In genomic region chr1:105759422-105760165, GRCm38 (mm10) we compare ENCODE assay signal across 25 mouse cellular contexts. TPM values are rescaled to one million over a fixed set of nuclear protein-coding genes. Genes with fewer than 3 reads are reported as not detected.
A peak's percentile ranks its signal among the peaks of the same experiment; 100 is the strongest.
DNase-seq lines count a peak whose midpoint lies in the region; ATAC-seq and TF ChIP-seq lines count a peak whose summit lies in the region.
"Had no signal": no experiment of that assay in that cellular context is flagged by ENCODE, and none has a peak within 500 bp of the region (broad histone marks: within the 10 kb centered on the region; RNA-seq: fewer than 3 reads in every experiment).

No protein-coding gene starts in this region.

- TF ChIP-seq CTCF in stomach, postnatal 0 days (IDR thresholded peaks at IDR 0.05; ENCODE audit: low read depth), result no peak
- no peak for TF ChIP-seq CTCF in small intestine, adult 2 months (IDR thresholded peaks at IDR 0.05; ENCODE audit: extremely low read depth, insufficient read length, insufficient replicate concordance, low read depth, low read length)

- 0 out of 2 replicates have a peak, but pooled peaks cover 2% of the 10 kb centered on the region for H3K36me3 ChIP-seq in stomach, embryonic 16.5 days (ENCODE audit: control insufficient read depth, insufficient read depth, low read length)
- H3K36me3 ChIP-seq in stomach, postnatal 0 days (ENCODE audit: control insufficient read depth, insufficient read depth, low read length), result no peaks in the 10 kb centered on the region
- H3K36me3 ChIP-seq in intestine, embryonic 16.5 days (ENCODE audit: control insufficient read depth, insufficient read depth, low read length), result no peaks in the 10 kb centered on the region
- no peaks in the 10 kb centered on the region for H3K36me3 ChIP-seq in small intestine, adult 2 months (ENCODE audit: control insufficient read depth, insufficient read depth, low read length)
- H3K36me3 ChIP-seq: embryonic facial prominence, embryonic 13.5 days; embryonic facial prominence, embryonic 15.5 days; forebrain, embryonic 12.5 days had no signal

- H3K4me1 ChIP-seq in stomach, embryonic 16.5 days (ENCODE audit: control insufficient read depth, insufficient read depth, low read length), result no peaks in the 10 kb centered on the region
- no peaks in the 10 kb centered on the region for H3K4me1 ChIP-seq in stomach, postnatal 0 days (replicated peaks; ENCODE audit: control insufficient read depth, insufficient read depth)
- H3K4me1 ChIP-seq in intestine, embryonic 16.5 days (ENCODE audit: control insufficient read depth, insufficient read depth, low read length), result no peaks in the 10 kb centered on the region
- H3K4me1 ChIP-seq in small intestine, adult 2 months (ENCODE audit: control insufficient read depth, insufficient read depth, insufficient read length, low read length), result peaks cover 6% of the 10 kb centered on the region; the same call in 1 of the 2 replicates
- H3K4me1 ChIP-seq: embryonic facial prominence, embryonic 13.5 days; embryonic facial prominence, embryonic 15.5 days; forebrain, embryonic 10.5 days; forebrain, embryonic 12.5 days had no signal

- TF ChIP-seq EP300 in stomach, postnatal 0 days (optimal IDR thresholded peaks at IDR 0.05), result no peak

- 0 out of 2 replicates have a peak, but pooled peaks have one; percentile 37 for ATAC-seq in stomach, embryonic 16.5 days (ENCODE audit: insufficient read depth, low FRiP score)
- no peak for ATAC-seq in stomach, postnatal 0 days (ENCODE audit: low FRiP score, low TSS enrichment)
- ATAC-seq in intestine, embryonic 16.5 days, result peak; percentile 99
- no peak for ATAC-seq in granulocyte monocyte progenitor cell, adult 5-6 weeks (replicated peaks; ENCODE audit: poor library complexity, severe bottlenecking)
- ATAC-seq: forebrain, embryonic 14.5 days; forebrain, embryonic 16.5 days had no signal

- 57% methylated on average over 3 of the region's 3 CpGs for WGBS in stomach, embryonic 16.5 days
- 70% methylated on average over 3 of the region's 3 CpGs for WGBS in stomach, postnatal 0 days
- WGBS in intestine, embryonic 16.5 days, result 48% methylated on average over 3 of the region's 3 CpGs
- 24% methylated on average over 3 of the region's 3 CpGs for WGBS in small intestine, adult 2 months

- H3K4me3 ChIP-seq in stomach, embryonic 16.5 days (replicated peaks; ENCODE audit: low read length), result no peak overlapping the region
- no peak overlapping the region for H3K4me3 ChIP-seq in stomach, postnatal 0 days (ENCODE audit: low read depth, low read length)
- no peak overlapping the region for H3K4me3 ChIP-seq in intestine, embryonic 16.5 days (ENCODE audit: low read length)
- H3K4me3 ChIP-seq in small intestine, adult 2 months (ENCODE audit: low read depth, low read length), result no peak overlapping the region
- H3K4me3 ChIP-seq: embryonic facial prominence, embryonic 13.5 days; embryonic facial prominence, embryonic 15.5 days; erythroblast, embryonic 14.5 days; forebrain, embryonic 10.5 days; forebrain, embryonic 12.5 days had no signal

- no peak for TF ChIP-seq POLR2A in small intestine, adult 2 months (IDR thresholded peaks at IDR 0.05; ENCODE audit: low read depth, low read length)

- H3K9me3 ChIP-seq in stomach, embryonic 16.5 days (replicated peaks; ENCODE audit: control insufficient read depth, low read length), result 0 out of 2 replicates have a peak, but pooled peaks cover 7% of the 10 kb centered on the region
- H3K9me3 ChIP-seq in stomach, postnatal 0 days (ENCODE audit: control insufficient read depth, low read length), result no peaks in the 10 kb centered on the region
- no peaks in the 10 kb centered on the region for H3K9me3 ChIP-seq in intestine, embryonic 16.5 days (ENCODE audit: control insufficient read depth, low read length)
- H3K9me3 ChIP-seq: embryonic facial prominence, embryonic 15.5 days had no signal

- H3K27me3 ChIP-seq in stomach, embryonic 16.5 days (ENCODE audit: control insufficient read depth, insufficient read depth, low read length), result no peaks in the 10 kb centered on the region
- H3K27me3 ChIP-seq in stomach, postnatal 0 days (ENCODE audit: control insufficient read depth, insufficient read depth, low read length), result no peaks in the 10 kb centered on the region
- no peaks in the 10 kb centered on the region for H3K27me3 ChIP-seq in intestine, embryonic 16.5 days (replicated peaks; ENCODE audit: control insufficient read depth, insufficient read depth, low read length)
- no peaks in the 10 kb centered on the region for H3K27me3 ChIP-seq in small intestine, adult 2 months (ENCODE audit: control insufficient read depth, insufficient read depth, low read length)
- H3K27me3 ChIP-seq: embryonic facial prominence, embryonic 13.5 days; embryonic facial prominence, embryonic 15.5 days; forebrain, embryonic 12.5 days had no signal

- no peak overlapping the region for H3K4me2 ChIP-seq in stomach, embryonic 16.5 days (ENCODE audit: low read depth, low read length)
- H3K4me2 ChIP-seq in stomach, postnatal 0 days (replicated peaks; ENCODE audit: low read depth), result no peak overlapping the region
- H3K4me2 ChIP-seq in intestine, embryonic 16.5 days (ENCODE audit: low read depth, low read length), result no peak overlapping the region; the same call in 1 of the 2 replicates
- H3K4me2 ChIP-seq: embryonic facial prominence, embryonic 13.5 days; embryonic facial prominence, embryonic 15.5 days; forebrain, embryonic 12.5 days had no signal

- DNase-seq in stomach, postnatal 0 days (ENCODE audit: low spot score), result no peak
- no peak for DNase-seq in thymus, postnatal 0 days (ENCODE audit: low spot score)
- DNase-seq: adrenal gland, adult 2 months; adrenal gland, postnatal 10 days; adrenal gland, postnatal 25 days; B cell, adult 2 months; cerebellum, adult 11 months; cerebellum, adult 18-20 months; cerebellum, adult 8-10 months; cerebellum, adult 9-11 months; cerebellum, postnatal 14 days; cerebellum, postnatal 36 days; embryo, embryonic 11 days had no signal

- no peak overlapping the region for H3K27ac ChIP-seq in stomach, embryonic 16.5 days (ENCODE audit: low read length)
- H3K27ac ChIP-seq in stomach, postnatal 0 days (replicated peaks), result no peak overlapping the region
- peak overlapping the region; percentile 69 for H3K27ac ChIP-seq in intestine, embryonic 16.5 days (ENCODE audit: low read length)
- H3K27ac ChIP-seq in small intestine, adult 2 months (ENCODE audit: insufficient read depth, low read depth, low read length), result peak overlapping the region; percentile 92
- H3K27ac ChIP-seq: embryonic facial prominence, embryonic 13.5 days; embryonic facial prominence, embryonic 15.5 days; forebrain, embryonic 10.5 days; forebrain, embryonic 12.5 days had no signal

- H3K9ac ChIP-seq in stomach, embryonic 16.5 days (ENCODE audit: low read length), result no peak overlapping the region
- no peak overlapping the region for H3K9ac ChIP-seq in stomach, postnatal 0 days (ENCODE audit: low read length)
- H3K9ac ChIP-seq in intestine, embryonic 16.5 days (ENCODE audit: low read depth, low read length), result no peak overlapping the region
- H3K9ac ChIP-seq: embryonic facial prominence, embryonic 13.5 days; embryonic facial prominence, embryonic 15.5 days; forebrain, embryonic 12.5 days had no signal

RNA-seq across cellular contexts. Expression of gene Tnfrsf11a, which starts 20.9 kb away (rescaled TPM):
- polyA plus RNA-seq in stomach, embryonic 16.5 days (2015; fragmentation: Nextera tagmentation; extraction: Ambion mirVana), result 1.8 and 2.2 TPM in 2 replicates
- 3.2 and 3.8 TPM in 2 replicates for polyA plus RNA-seq in stomach, postnatal 0 days (2015; fragmentation: Nextera tagmentation; extraction: Ambion mirVana)
- 7.0 and 8.4 TPM in 2 replicates for polyA plus RNA-seq in intestine, embryonic 16.5 days (2015; fragmentation: Nextera tagmentation; extraction: Ambion mirVana)
- polyA plus RNA-seq in small intestine, adult 2 months (2012; rRNA removed), result 26.8 and 47.7 TPM in 2 replicates
- total RNA-seq in granulocyte monocyte progenitor cell, adult 5-6 weeks (2014; fragmentation: Nextera tagmentation), result 0.54 and 0.98 TPM in 2 replicates
- 0.13 and 1.5 TPM in 2 replicates for total RNA-seq in granulocyte monocyte progenitor cell, adult 5-6 weeks (2017)
- polyA plus RNA-seq in thymus, postnatal 0 days (2015; fragmentation: Nextera tagmentation; extraction: Ambion mirVana), result 3.7 TPM in 2 replicates
- total RNA-seq: MEL had no signal
- polyA plus RNA-seq: erythroblast, embryonic 14.5 days had no signal

Comparison
In these comparisons a context has a peak if more than half of its experiments do, and no peak if none do; other contexts are left out.
1. ATAC-seq: peak in stomach, embryonic 16.5 days (single experiment) and intestine, embryonic 16.5 days (single experiment); none in stomach, postnatal 0 days (single experiment) and granulocyte monocyte progenitor cell, adult 5-6 weeks (single experiment).
2. H3K27ac ChIP-seq: peak in intestine, embryonic 16.5 days (single experiment) and small intestine, adult 2 months (single experiment); none in stomach, embryonic 16.5 days (single experiment) and stomach, postnatal 0 days (single experiment).